Mouse (Mus musculus) heart, adult 2 months (tissue): Measurements from ENCODE around the gene Ces2b.

Source experiments
- CTCF ChIP-seq: fragments of 200-600 bp; IDR thresholded peaks from 2 replicates; pipeline ENCODE4 v1.8.1; 2022; ENCODE audit warnings: antibody characterized with exemption, mild to moderate bottlenecking, moderate library complexity
- EP300 ChIP-seq: fragments of 200-500 bp; IDR thresholded peaks from 2 replicates; pipeline ENCODE4 v1.6.1; 2011; ENCODE audit warnings: low read depth, low read length, control low read depth; ENCODE audit not compliant: insufficient read depth

GRCm38 (mm10) chr8:104808542-104809413, 22.6 kb upstream of the Ces2b start:
- TF ChIP-seq CTCF (no peak), EP300 (no peak)
